Mouse (Mus musculus): ENCODE data around the gene Ankrd44. TPM values are rescaled to one million over a fixed set of nuclear protein-coding genes. Genes with fewer than 3 reads are reported as not detected.

Gene Ankrd44
- polyA plus RNA-seq (2014; fragmentation: Illumina TruSeq; extraction: RNeasy Lipid Tissue Mini Kit (QIAGEN cat#74804); ENCODE audit: low read depth, low replicate concordance), result 58.9 TPM

DNA sequence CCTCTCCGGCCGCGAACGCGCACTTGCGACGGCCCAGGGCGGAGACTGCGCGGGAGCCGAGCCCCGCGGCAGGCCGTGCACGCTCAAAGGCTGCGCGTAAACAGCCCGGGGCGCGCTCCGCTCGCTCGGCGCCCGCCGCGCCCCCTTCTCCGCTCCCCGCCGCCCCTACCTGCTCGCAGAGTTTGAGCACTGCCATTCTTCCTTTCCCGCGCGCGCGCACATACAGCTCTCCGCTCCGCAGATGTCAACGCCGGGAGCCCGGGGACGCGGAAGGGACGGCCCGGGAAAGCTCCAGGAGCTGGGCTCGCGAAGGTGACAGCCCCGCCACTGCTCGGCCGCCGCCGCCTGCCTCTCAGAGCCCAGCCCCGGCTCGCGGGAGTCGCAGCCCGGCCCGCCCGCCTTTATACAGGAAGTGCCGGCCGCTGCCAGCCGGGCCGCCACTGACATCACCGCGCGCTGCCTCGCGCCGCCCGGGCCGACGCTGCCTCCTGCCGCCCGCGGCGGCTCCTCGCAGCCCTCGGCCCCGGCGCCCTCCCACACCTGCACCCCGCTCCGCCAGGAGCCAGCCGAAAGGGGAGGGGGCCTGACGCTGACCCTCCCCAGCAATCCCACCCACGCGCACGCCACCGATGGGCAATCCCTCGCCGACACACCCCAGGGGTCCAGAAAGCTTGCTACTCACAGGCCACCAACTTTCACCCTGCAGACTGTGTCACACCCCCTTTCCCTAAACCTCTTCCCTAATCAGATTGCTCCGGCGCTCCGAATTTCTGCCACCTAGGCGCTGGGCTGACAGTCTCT is at the start of gene Ankrd44:
Ankrd44 (minus strand) TSS at position 417 of the 801 bp plus-strand sequence.

Other genes with a start within 250 kb of the Ankrd44 start
- gene Sf3b1, start 101.1 kb upstream of the Ankrd44 start, polyA plus RNA-seq (2014; fragmentation: Illumina TruSeq; extraction: RNeasy Lipid Tissue Mini Kit (QIAGEN cat#74804); ENCODE audit: low read depth, low replicate concordance), result 610 TPM
- gene Coq10b, start 126.4 kb upstream of the Ankrd44 start, polyA plus RNA-seq (2014; fragmentation: Illumina TruSeq; extraction: RNeasy Lipid Tissue Mini Kit (QIAGEN cat#74804); ENCODE audit: low read depth, low replicate concordance), result 176 TPM
- gene Hspe1, start 161.7 kb upstream of the Ankrd44 start, polyA plus RNA-seq (2014; fragmentation: Illumina TruSeq; extraction: RNeasy Lipid Tissue Mini Kit (QIAGEN cat#74804); ENCODE audit: low read depth, low replicate concordance), result 234 TPM
- 409 TPM for gene Hspd1, start 161.9 kb upstream of the Ankrd44 start, polyA plus RNA-seq (2014; fragmentation: Illumina TruSeq; extraction: RNeasy Lipid Tissue Mini Kit (QIAGEN cat#74804); ENCODE audit: low read depth, low replicate concordance)
- 354 TPM for gene Mob4, start 204.8 kb upstream of the Ankrd44 start, polyA plus RNA-seq (2014; fragmentation: Illumina TruSeq; extraction: RNeasy Lipid Tissue Mini Kit (QIAGEN cat#74804); ENCODE audit: low read depth, low replicate concordance)